Mouse (Mus musculus) CH12.LX (cell line): Measurements from ENCODE around the gene Ascc2. TPM values are rescaled to one million over a fixed set of nuclear protein-coding genes. Genes with fewer than 3 reads are reported as not detected.

Experiments
- DNase-seq: peaks from one replicate; pipeline ENCODE4 v3.0.0-alpha.2; 2013; ENCODE audit errors: extremely low read depth
- H3K27ac ChIP-seq: 2 replicates; pipeline ENCODE4 v1.5.1; 2012; ENCODE audit warnings: low read depth, mild to moderate bottlenecking, control low read depth, moderate library complexity; ENCODE audit not compliant: insufficient read depth
- H3K27me3 ChIP-seq: replicated peaks from 2 replicates; pipeline ENCODE3; 2012; ENCODE audit warnings: inconsistent platforms
- H3K36me3 ChIP-seq, 2 experiments: replicated peaks in 1 of 2; 2 replicates each; pipeline versions ENCODE3 to v1.6.1; 2012; ENCODE audit warnings: inconsistent platforms in 1 of 2, low read length in 1 of 2, mild to moderate bottlenecking in 1 of 2, mixed read lengths in 1 of 2, moderate library complexity in 1 of 2; ENCODE audit not compliant: control insufficient read depth in 1 of 2, insufficient read depth in 1 of 2
- H3K4me1 ChIP-seq, 2 experiments: 2 replicates each; pipeline ENCODE4 v1.6.1; 2012; ENCODE audit warnings: inconsistent platforms in 1 of 2, moderate library complexity in 1 of 2; ENCODE audit not compliant: insufficient read depth in 2 of 2, control insufficient read depth in 1 of 2
- H3K4me2 ChIP-seq: 2 replicates; pipeline ENCODE4 v1.6.1; 2012; ENCODE audit warnings: low read depth, mild to moderate bottlenecking, control low read depth; ENCODE audit not compliant: poor library complexity, insufficient read depth, severe bottlenecking
- H3K4me3 ChIP-seq, 3 experiments: fragments of 150-350 bp in 1 of 3; sonication (generic) in 1 of 3; replicated peaks in 1 of 3; 2 replicates each; pipeline versions ENCODE3 to v1.5.1; 2011 to 2012; ENCODE audit warnings: low read depth in 2 of 3, low read length in 2 of 3, mild to moderate bottlenecking in 2 of 3, moderate library complexity in 2 of 3, control low read depth in 1 of 3, improper control_type of control experiment in 1 of 3, inconsistent platforms in 1 of 3, mixed read lengths in 1 of 3; ENCODE audit not compliant: poor library complexity in 1 of 3
- H3K79me2 ChIP-seq: replicated peaks from 2 replicates; pipeline ENCODE4 v1.6.1; 2012; ENCODE audit warnings: mild to moderate bottlenecking, moderate library complexity; ENCODE audit not compliant: control insufficient read depth, poor library complexity, insufficient read depth, severe bottlenecking; ENCODE audit errors: extremely low read depth
- H3K9ac ChIP-seq: 2 replicates; pipeline ENCODE4 v1.6.1; 2012; ENCODE audit warnings: low read depth, mild to moderate bottlenecking, control low read depth, moderate library complexity; ENCODE audit not compliant: insufficient read depth
- H3K9me3 ChIP-seq: replicated peaks from 2 replicates; pipeline ENCODE3; 2012; ENCODE audit warnings: low read length, inconsistent platforms, mixed read lengths
- BHLHE40 ChIP-seq: IDR thresholded peaks from 2 replicates; pipeline ENCODE4 v1.6.1; 2011; ENCODE audit warnings: mild to moderate bottlenecking, low read depth, low read length, improper control_type of control experiment
- CHD2 ChIP-seq: IDR thresholded peaks from 2 replicates; pipeline ENCODE4 v1.6.1; 2011; ENCODE audit warnings: low read length, improper control_type of control experiment
- CTCF ChIP-seq, 2 experiments: IDR thresholded peaks in 1 of 2; conservative IDR thresholded peaks in 1 of 2; 2 replicates each; pipeline ENCODE4 v1.5.1; 2011 to 2012; ENCODE audit warnings: low read depth in 2 of 2, low read length in 2 of 2, improper control_type of control experiment in 1 of 2, inconsistent platforms in 1 of 2, mild to moderate bottlenecking in 1 of 2, moderate library complexity in 1 of 2
- EP300 ChIP-seq: IDR thresholded peaks from 2 replicates; pipeline ENCODE4 v1.6.1; 2011; ENCODE audit warnings: low read length, improper control_type of control experiment
- GABPA ChIP-seq: IDR thresholded peaks from 2 replicates; pipeline ENCODE4 v1.6.1; 2012; ENCODE audit warnings: low read depth, low read length, improper control_type of control experiment, inconsistent platforms; ENCODE audit not compliant: insufficient replicate concordance
- IRF4 ChIP-seq: IDR thresholded peaks from 2 replicates; pipeline ENCODE4 v1.6.1; 2014; ENCODE audit warnings: low read depth, mild to moderate bottlenecking, inconsistent platforms, low read length, improper control_type of control experiment
- JUN ChIP-seq: IDR thresholded peaks from 2 replicates; pipeline ENCODE4 v1.6.1; 2011; ENCODE audit warnings: low read depth, mild to moderate bottlenecking, low read length, improper control_type of control experiment, moderate library complexity; ENCODE audit not compliant: insufficient read depth
- JUND ChIP-seq: conservative IDR thresholded peaks from 2 replicates; pipeline ENCODE4 v1.6.1; 2011; ENCODE audit warnings: low read depth, low read length, improper control_type of control experiment
- KAT2A ChIP-seq: IDR thresholded peaks from 2 replicates; pipeline ENCODE4 v1.6.1; 2012; ENCODE audit warnings: low read length, improper control_type of control experiment, inconsistent platforms; ENCODE audit not compliant: insufficient replicate concordance
- MAFK ChIP-seq: IDR thresholded peaks from 2 replicates; pipeline ENCODE4 v1.6.1; 2011; ENCODE audit warnings: low read length, improper control_type of control experiment; ENCODE audit not compliant: insufficient replicate concordance
- MAZ ChIP-seq: IDR thresholded peaks from 2 replicates; pipeline ENCODE4 v1.6.1; 2012; ENCODE audit warnings: low read depth, mild to moderate bottlenecking, inconsistent platforms, low read length, improper control_type of control experiment, moderate library complexity
- MXI1 ChIP-seq: IDR thresholded peaks from 2 replicates; pipeline ENCODE4 v1.6.1; 2011; ENCODE audit warnings: mild to moderate bottlenecking, low read depth, low read length, improper control_type of control experiment
- NELFE ChIP-seq: IDR thresholded peaks from 2 replicates; pipeline ENCODE4 v1.6.1; 2011; ENCODE audit warnings: low read depth, low read length, improper control_type of control experiment
- POLR2A ChIP-seq: IDR thresholded peaks from 2 replicates; pipeline ENCODE4 v1.6.1; 2011; ENCODE audit warnings: low read depth, mild to moderate bottlenecking, improper control_type of control experiment, low read length
- RAD21 ChIP-seq: IDR thresholded peaks from 2 replicates; pipeline ENCODE4 v1.6.1; 2011; ENCODE audit warnings: low read depth, mild to moderate bottlenecking, low read length, improper control_type of control experiment, moderate library complexity
- RCOR1 ChIP-seq: conservative IDR thresholded peaks from 2 replicates; pipeline ENCODE4 v1.6.1; 2012; ENCODE audit warnings: low read depth, mild to moderate bottlenecking, inconsistent platforms, low read length, improper control_type of control experiment
- SIN3A ChIP-seq: IDR thresholded peaks from 2 replicates; pipeline ENCODE4 v1.6.1; 2012; ENCODE audit warnings: low read length, improper control_type of control experiment, inconsistent platforms
- TCF12 ChIP-seq: IDR thresholded peaks from 2 replicates; pipeline ENCODE4 v1.6.1; 2014; ENCODE audit warnings: low read depth, mild to moderate bottlenecking, inconsistent platforms, low read length, improper control_type of control experiment
- UBTF ChIP-seq: IDR thresholded peaks from 2 replicates; pipeline ENCODE4 v1.6.1; 2012; ENCODE audit warnings: low read depth, mild to moderate bottlenecking, inconsistent platforms, low read length, improper control_type of control experiment, moderate library complexity
- USF1 ChIP-seq: IDR thresholded peaks from 2 replicates; pipeline ENCODE4 v1.6.1; 2014; ENCODE audit warnings: low read depth, mild to moderate bottlenecking, inconsistent platforms, low read length, improper control_type of control experiment
- ZMIZ1 ChIP-seq: IDR thresholded peaks from 2 replicates; pipeline ENCODE4 v1.6.1; 2012; ENCODE audit warnings: low read depth, mild to moderate bottlenecking, inconsistent platforms, low read length, improper control_type of control experiment
- ZNF384 ChIP-seq: IDR thresholded peaks from 2 replicates; pipeline ENCODE4 v1.6.1; 2012; ENCODE audit warnings: low read depth, low read length, improper control_type of control experiment, inconsistent platforms
- dilution Hi-C: fragments of 300-500 bp; cut with MboI; formaldehyde crosslinking; loops from 2 replicates; pipeline ENCODE4 v1.14.3; 2020; ENCODE audit warnings: low sequenced_read_pairs; ENCODE audit not compliant: extremely low pct_unique_long_range_greater_than_20kb, extremely low pct_ligation_motif_present
- in situ Hi-C: fragments of 300-500 bp; cut with MboI; formaldehyde crosslinking; loops from 3 replicates; pipeline ENCODE4 v1.14.3; 2019; ENCODE audit warnings: low sequenced_read_pairs, low pct_ligation_motif_present, low pct_unique_long_range_greater_than_20kb, mixed read lengths
- polyA plus RNA-seq: library from polyadenylated mRNA; unstranded; fragments of >175 nt; gene quantifications from 2 replicates; pipeline ENCODE4 v1.2.1, GENCODE M21; 2012; ENCODE audit warnings: low read depth; ENCODE audit not compliant: insufficient read length
- total RNA-seq, 2 experiments: library from RNA; depleted of rRNA; stranded (reverse); fragments of 300-350 nt in 1 of 2; fragments of >200 nt in 1 of 2; gene quantifications; 2 replicates each; pipeline ENCODE4 v1.2.3; 2012 to 2014

Gene Ascc2
- total and polyA plus RNA-seq, 3 experiments: 25.1 to 52.9 (median 34.6) TPM

DNA sequence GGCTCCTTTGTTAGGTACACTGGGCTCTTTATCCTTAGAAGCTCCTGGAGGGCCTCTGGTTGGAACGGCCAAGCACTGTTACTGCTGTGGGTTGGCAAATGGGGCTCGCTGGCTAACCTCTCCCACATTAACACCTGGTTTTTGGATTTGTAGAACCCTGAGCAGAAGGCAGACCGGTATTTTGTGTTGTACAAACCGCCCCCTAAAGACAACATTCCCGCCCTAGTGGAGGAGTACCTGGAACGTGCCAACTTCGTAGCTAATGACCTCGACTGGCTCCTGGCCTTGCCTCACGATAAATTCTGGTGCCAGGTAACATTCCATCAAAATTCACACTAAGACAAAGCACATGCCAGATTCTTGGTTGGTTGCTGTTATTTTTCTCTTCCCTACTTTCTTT is 8.9 kb downstream of the Ascc2 start:
- Histone ChIP-seq H3K4me2 (no peak overlapping the region), H3K36me3 (peaks cover 49 to 90% of the 10 kb centered on the region in 2 experiments), H3K79me2 (peaks cover 3% of the 10 kb centered on the region; the same call in 1 of the 2 replicates), H3K9me3 (no peaks in the 10 kb centered on the region)
- no peak for DNase-seq
- in situ Hi-C loops: no loop called here
- dilution Hi-C loops: no loop called here
- TF ChIP-seq IRF4: no peak
- TF ChIP-seq UBTF: no peak
- no peak for TF ChIP-seq MAFK
- no peak for TF ChIP-seq EP300
- TF ChIP-seq CTCF (conservative IDR thresholded peaks at IDR 0.05 in 1 of 2, IDR thresholded peaks at IDR 0.05 in 1 of 2; ENCODE audit: low read depth in 2 of 2, low read length in 2 of 2): no peak
- TF ChIP-seq TCF12: no peak
- TF ChIP-seq ZMIZ1: no peak
- TF ChIP-seq RCOR1: no peak
- no peak for TF ChIP-seq CHD2
- no peak for TF ChIP-seq USF1
- TF ChIP-seq, all 38 proteins: peak for 0
- Histone ChIP-seq H3K4me3 (no peak overlapping the region), H3K9ac (no peak overlapping the region), H3K4me1 (peaks cover 0 to 13% of the 10 kb centered on the region in 2 experiments; a peak in 2 of 4 replicates), H3K27ac (no peak overlapping the region), H3K27me3 (no peaks in the 10 kb centered on the region)

GRCm38 (mm10) chr11:4659818-4660217 is 22.3 kb downstream of the Ascc2 start:
- Histone ChIP-seq H3K27me3 (no peaks in the 10 kb centered on the region), H3K9me3 (no peaks in the 10 kb centered on the region), H3K36me3 (peaks cover 35 to 70% of the 10 kb centered on the region in 2 experiments), H3K9ac (no peak overlapping the region), H3K79me2 (no peaks in the 10 kb centered on the region), H3K27ac (no peak overlapping the region), H3K4me2 (no peak overlapping the region), H3K4me3 (no peak overlapping the region), H3K4me1 (peaks cover 3 to 29% of the 10 kb centered on the region in 2 experiments)
- TF ChIP-seq ZMIZ1 (no peak), CTCF (conservative IDR thresholded peaks at IDR 0.05 in 1 of 2, IDR thresholded peaks at IDR 0.05 in 1 of 2; ENCODE audit: low read depth in 2 of 2, low read length in 2 of 2) (no peak)
- in situ Hi-C loops (no loop called here), dilution Hi-C loops (no loop called here)
- DNase-seq: no peak

DNA sequence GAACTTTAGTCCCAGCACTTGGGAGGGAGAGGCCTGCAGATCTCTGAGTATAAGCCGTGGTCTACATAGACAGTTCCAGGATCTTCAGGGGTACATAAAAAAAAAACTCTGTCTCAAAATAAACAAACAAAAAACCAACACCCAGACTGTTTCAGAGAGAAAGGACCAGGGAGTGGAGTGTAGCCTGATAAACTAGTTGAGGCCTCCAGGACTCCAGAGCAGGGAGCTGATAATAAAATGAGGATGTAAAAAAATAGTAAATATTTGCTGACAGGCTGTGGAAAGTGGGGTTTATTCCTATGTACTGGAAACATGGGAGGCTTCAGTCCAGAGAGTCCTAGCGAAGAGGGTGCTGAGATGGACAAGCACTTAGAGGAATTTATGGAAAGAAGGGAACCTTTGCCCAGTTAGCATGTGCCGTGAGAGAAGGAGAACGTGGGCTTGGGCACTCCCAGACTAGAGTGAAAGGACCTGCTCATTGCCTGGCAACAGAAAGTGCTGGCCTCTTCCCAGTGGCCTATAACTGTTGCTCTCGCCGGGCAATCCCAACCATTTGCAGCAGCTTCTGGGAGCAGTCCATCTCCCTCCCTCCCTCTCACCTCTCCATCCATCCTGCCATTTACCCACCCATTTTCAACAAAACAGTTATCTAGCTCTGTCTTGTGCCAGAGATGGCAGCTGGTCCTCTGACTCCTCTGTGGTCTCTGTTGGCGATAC is 22.9 kb downstream of the Ascc2 start:
- dilution Hi-C loops: no loop called here
- H3K4me3 ChIP-seq: no peak overlapping the region
- no peak for DNase-seq
- no peak overlapping the region for H3K9ac ChIP-seq
- no peaks in the 10 kb centered on the region for H3K27me3 ChIP-seq
- no peaks in the 10 kb centered on the region for H3K9me3 ChIP-seq
- no peaks in the 10 kb centered on the region for H3K79me2 ChIP-seq
- peaks cover 3 to 29% of the 10 kb centered on the region in 2 experiments for H3K4me1 ChIP-seq
- H3K27ac ChIP-seq: no peak overlapping the region
- no peak for TF ChIP-seq USF1
- no peak for TF ChIP-seq POLR2A
- no peak for TF ChIP-seq ZNF384
- TF ChIP-seq ZMIZ1: no peak
- no peak for TF ChIP-seq MXI1
- TF ChIP-seq SIN3A: no peak
- TF ChIP-seq IRF4: no peak
- no peak for TF ChIP-seq MAZ
- TF ChIP-seq KAT2A: no peak
- no peak for TF ChIP-seq JUN
- no peak for TF ChIP-seq BHLHE40
- TF ChIP-seq GABPA: no peak
- TF ChIP-seq JUND: no peak
- no peak for TF ChIP-seq RAD21
- no peak for TF ChIP-seq NELFE
- TF ChIP-seq, all 38 proteins: peak for 0
- Histone ChIP-seq H3K4me2 (peak overlapping the region; percentile 62), H3K36me3 (peaks cover 35 to 64% of the 10 kb centered on the region in 2 experiments)
- in situ Hi-C loops: no loop called here
